Mouse (Mus musculus) inflammation-experienced regulatory T-cells, adult 16 weeks (primary cell): ENCODE data around the gene Olfr639. TPM values are rescaled to one million over a fixed set of nuclear protein-coding genes. Genes with fewer than 3 reads are reported as not detected.

ENCODE experiments used
- polyA plus RNA-seq: library from polyadenylated mRNA; unstranded; fragments of 100-300 nt; shearing (Covaris generic); gene quantifications from one replicate; pipeline ENCODE4 v1.2.1, GENCODE M21; 2017

Olfr639 gene
- not detected for polyA plus RNA-seq

DNA sequence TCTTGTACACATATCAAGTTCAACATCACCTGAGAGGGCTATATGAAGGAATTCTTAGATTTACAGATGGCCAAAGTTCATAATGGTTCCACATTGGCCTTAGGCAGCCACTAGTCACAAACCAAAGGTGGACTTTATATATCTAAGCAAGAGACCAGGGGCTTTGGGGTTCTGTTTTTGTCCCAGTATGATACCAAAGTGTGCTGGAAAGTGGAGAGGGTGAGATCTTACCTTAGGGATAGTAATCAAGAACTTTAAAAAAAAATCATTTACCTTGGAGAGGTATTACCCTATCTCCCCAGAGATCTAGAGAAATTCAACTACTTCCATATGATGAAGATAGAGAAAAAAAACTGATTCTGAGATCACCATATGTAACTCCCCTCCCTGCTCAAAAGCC is at the start of gene Olfr639:
Gene Olfr639, minus strand, starts transcription at position 101 of the 400 bp plus-strand sequence.

GRCm38 (mm10) chr7:104061345-104061744 is 44.2 kb upstream of the Olfr639 start, which contains the start of gene 4930516K23Rik:
Gene 4930516K23Rik, minus strand, starts transcription at chr7:104061445.

GRCm38 (mm10) chr7:104052566-104052965 is 35.5 kb upstream of the Olfr639 start, which contains the start of gene Olfr642:
Gene Olfr642, minus strand, starts transcription at chr7:104052666.

DNA sequence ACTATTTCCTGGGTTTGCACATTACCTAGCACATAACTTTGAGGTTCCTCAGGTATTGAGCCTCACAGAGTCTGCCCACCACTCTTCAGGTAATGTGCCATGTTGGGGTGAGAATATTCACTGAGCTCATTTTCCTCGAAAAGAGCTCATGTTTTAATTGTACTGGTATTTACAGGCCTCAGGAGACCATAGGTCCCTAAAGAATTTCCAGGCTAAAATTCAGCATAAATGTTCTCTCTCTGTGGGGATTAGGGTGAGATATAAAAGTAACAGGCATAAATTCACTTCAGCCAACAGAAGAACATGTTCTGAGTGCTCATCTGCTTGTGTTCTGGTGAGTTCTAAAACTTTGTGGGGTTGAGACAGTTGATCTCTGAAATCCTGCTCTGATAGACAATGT is 18.0 kb upstream of the Olfr639 start, which contains the start of gene Olfr641:
Gene Olfr641, plus strand, starts transcription at position 301 of the 400 bp plus-strand sequence.

GRCm38 (mm10) chr7:104025473-104025872 is 8.4 kb upstream of the Olfr639 start, which contains the start of gene Olfr640:
Gene Olfr640, minus strand, starts transcription at chr7:104025573.

GRCm38 (mm10) chr7:103998446-103998845 is 18.7 kb downstream of the Olfr639 start, which contains the start of gene Olfr638:
Gene Olfr638, plus strand, starts transcription at chr7:103998746.

DNA sequence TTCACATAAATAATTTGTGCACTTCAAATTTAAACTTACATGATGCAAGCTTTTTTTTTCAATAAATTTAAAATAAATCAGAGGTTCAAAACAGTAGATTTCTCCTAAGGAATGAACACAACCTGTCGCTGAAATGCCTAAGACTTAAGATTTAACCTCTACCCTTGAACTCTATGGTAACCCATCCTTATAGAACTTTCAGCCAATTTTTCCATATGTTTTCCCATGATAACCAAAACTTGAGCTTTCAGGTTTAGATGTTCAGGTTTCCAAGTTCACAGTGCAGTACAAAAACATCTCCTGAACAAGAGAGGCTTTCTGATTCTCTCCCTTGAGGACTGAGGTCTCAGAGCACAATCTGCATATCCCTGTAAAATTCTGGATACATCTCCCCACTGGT is 46.3 kb downstream of the Olfr639 start, which contains the start of gene Olfr635:
Gene Olfr635, plus strand, starts transcription at position 301 of the 400 bp plus-strand sequence.

Other genes starting within 250 kb of the Olfr639 start
- gene Olfr69, start 245.7 kb downstream of the Olfr639 start, polyA plus RNA-seq = not detected
- gene Olfr68, start 237.6 kb downstream of the Olfr639 start, polyA plus RNA-seq = not detected
- gene Olfr67, start 225.5 kb downstream of the Olfr639 start, polyA plus RNA-seq = not detected
- gene Hbb-bt, start 203.3 kb downstream of the Olfr639 start, polyA plus RNA-seq = 122 TPM
- 599 TPM for gene Hbb-bs, start 189.2 kb downstream of the Olfr639 start, polyA plus RNA-seq
- gene Hbb-bh2, start 176.8 kb downstream of the Olfr639 start, polyA plus RNA-seq = not detected
- not detected for gene Hbb-bh1, start 174.1 kb downstream of the Olfr639 start, polyA plus RNA-seq
- not detected for gene Hbb-y, start 164.1 kb downstream of the Olfr639 start, polyA plus RNA-seq
- gene Olfr66, start 131.1 kb downstream of the Olfr639 start, polyA plus RNA-seq = not detected
- gene Olfr64, start 122.8 kb downstream of the Olfr639 start, polyA plus RNA-seq = not detected
- not detected for gene Olfr65, start 113.8 kb downstream of the Olfr639 start, polyA plus RNA-seq
- not detected for gene Olfr631, start 88.5 kb downstream of the Olfr639 start, polyA plus RNA-seq
- not detected for gene Olfr632, start 83.0 kb downstream of the Olfr639 start, polyA plus RNA-seq
- not detected for gene Olfr633, start 72.9 kb downstream of the Olfr639 start, polyA plus RNA-seq
- 0.04 TPM for gene Olfr635, start 46.2 kb downstream of the Olfr639 start, polyA plus RNA-seq
- not detected for gene Olfr638, start 18.6 kb downstream of the Olfr639 start, polyA plus RNA-seq
- not detected for gene Olfr640, start 8.3 kb upstream of the Olfr639 start, polyA plus RNA-seq
- gene Olfr641, start 18.1 kb upstream of the Olfr639 start, polyA plus RNA-seq = not detected
- not detected for gene Olfr642, start 35.4 kb upstream of the Olfr639 start, polyA plus RNA-seq
- gene 4930516K23Rik, start 44.1 kb upstream of the Olfr639 start, polyA plus RNA-seq = 0.12 TPM
- not detected for gene Olfr644, start 54.6 kb upstream of the Olfr639 start, polyA plus RNA-seq
- gene Olfr645, start 68.2 kb upstream of the Olfr639 start, polyA plus RNA-seq = not detected
- not detected for gene Olfr646, start 87.6 kb upstream of the Olfr639 start, polyA plus RNA-seq
- not detected for gene Ubqln5, start 112.5 kb upstream of the Olfr639 start, polyA plus RNA-seq
- not detected for gene Olfr643, start 120.1 kb upstream of the Olfr639 start, polyA plus RNA-seq
- gene Ubqln3, start 126.0 kb upstream of the Olfr639 start, polyA plus RNA-seq = not detected
- not detected for gene Ubqlnl, start 133.3 kb upstream of the Olfr639 start, polyA plus RNA-seq
- not detected for gene Olfm5, start 147.5 kb upstream of the Olfr639 start, polyA plus RNA-seq
- gene Olfr648, start 166.1 kb upstream of the Olfr639 start, polyA plus RNA-seq = 0.17 TPM
- gene Olfr649, start 178.7 kb upstream of the Olfr639 start, polyA plus RNA-seq = not detected
- 1.5 TPM for gene Trim6, start 201.5 kb upstream of the Olfr639 start, polyA plus RNA-seq
- 56.3 TPM for gene Trim34a, start 227.2 kb upstream of the Olfr639 start, polyA plus RNA-seq